Mouse (Mus musculus) MN1 (cell line): Measurements from ENCODE around the gene Aspscr1.

Experiments used
- DNase-seq: peaks from one replicate; pipeline ENCODE4 v3.0.0-alpha.2; 2016; ENCODE audit warnings: low spot score

Gene Aspscr1

DNA sequence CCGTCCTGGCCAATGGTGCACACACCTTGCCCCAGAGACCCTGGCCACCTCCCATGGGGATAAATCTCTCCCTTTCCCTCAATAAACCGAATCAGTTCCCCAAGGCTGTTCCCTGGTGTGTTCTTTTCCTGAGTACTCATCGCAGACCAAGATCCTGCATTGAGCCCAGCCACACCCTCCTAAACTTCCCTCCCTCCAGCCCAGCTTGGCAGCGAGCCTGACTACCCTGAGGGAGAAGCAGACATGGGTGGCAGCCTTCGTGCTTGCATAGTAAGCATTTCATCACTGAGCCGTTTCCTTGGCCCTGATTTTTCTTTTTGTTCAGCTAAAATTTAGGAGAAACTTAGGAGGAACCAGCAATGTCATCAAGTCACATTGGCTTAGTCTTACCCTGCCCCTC, 60.7 kb downstream of the Aspscr1 start:
- DNase-seq = peak; percentile 58

- no peak for DNase-seq
Measured at GRCm38 (mm10) chr11:120736424-120736823, 63.7 kb downstream of the Aspscr1 start.

GRCm38 (mm10) chr11:120740981-120741380, 68.2 kb downstream of the Aspscr1 start:
- DNase-seq = no peak

GRCm38 (mm10) chr11:120744121-120744701, 71.4 kb downstream of the Aspscr1 start:
- no peak for DNase-seq

DNA sequence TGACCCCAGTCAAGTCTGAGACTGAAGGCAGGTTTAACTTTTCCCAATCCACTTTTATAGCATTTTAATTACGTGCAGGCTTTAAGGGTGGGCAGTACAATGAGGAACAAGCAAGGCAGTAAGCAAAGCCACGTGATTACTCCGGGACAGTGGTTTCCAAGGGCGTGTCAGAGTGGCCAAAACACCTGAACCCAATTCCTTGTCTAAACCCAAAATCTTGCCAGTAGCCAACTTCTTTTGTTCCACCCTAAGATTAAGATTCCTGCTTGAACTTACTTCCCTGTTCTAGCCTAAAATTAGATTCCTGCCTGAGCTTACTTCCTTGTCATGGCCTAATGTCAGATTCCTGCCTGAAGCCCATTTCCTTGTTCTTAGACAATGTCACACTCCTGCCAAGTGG, 75.2 kb downstream of the Aspscr1 start:
- no peak for DNase-seq

GRCm38 (mm10) chr11:120749430-120749829, 76.7 kb downstream of the Aspscr1 start:
- DNase-seq = peak; percentile 44

GRCm38 (mm10) chr11:120751606-120752005, 78.8 kb downstream of the Aspscr1 start:
- no peak for DNase-seq
